Mouse (Mus musculus) Patski (cell line): ENCODE measurements at regions not wholly inside any gene's neighbourhood (a gene's known extent, or its start where the extent isn't known, plus 50 kb on each side); places are given as distances from the start of the nearest gene placed in this dataset.
"Not testable (repeated sequence)": the region's sequence is repeated elsewhere in the genome, so short reads cannot be mapped to it uniquely, and the experiment has no call there.

Experiments
- ATAC-seq: fragments of 100-300 bp; one replicate; pipeline ENCODE4 v1.8.0; 2021
- CTCF ChIA-PET: fragments of 350-600 bp; sonication (Branson Sonifier 250); formaldehyde crosslinking; loops from one replicate; lab custom pipeline; 2022; ENCODE audit warnings: inconsistent platforms; lab: Charles Lee
- POLR2A ChIA-PET: fragments of 350-600 bp; sonication (Branson Sonifier 250); formaldehyde crosslinking; loops from one replicate; lab custom pipeline; 2022; ENCODE audit warnings: antibody characterized with exemption, inconsistent platforms; lab: Charles Lee
- DNase-seq: peaks from one replicate; pipeline ENCODE4 v3.0.0-alpha.2; 2011; ENCODE audit warnings: low read depth, low spot score
- H3K27me3 ChIP-seq: fragments of 371-371 bp; one replicate; pipeline ENCODE4 v1.5.1; 2021
- CTCF ChIP-seq: fragments of 100-300 bp; IDR thresholded peaks from one replicate; pipeline ENCODE4 v1.5.1; 2021
- in situ Hi-C: fragments of 300-500 bp; cut with MboI; formaldehyde crosslinking; loops from 3 replicates; pipeline ENCODE4 v1.11.1; 2018; ENCODE audit warnings: low pct_unique_long_range_greater_than_20kb, mixed read lengths

DNA sequence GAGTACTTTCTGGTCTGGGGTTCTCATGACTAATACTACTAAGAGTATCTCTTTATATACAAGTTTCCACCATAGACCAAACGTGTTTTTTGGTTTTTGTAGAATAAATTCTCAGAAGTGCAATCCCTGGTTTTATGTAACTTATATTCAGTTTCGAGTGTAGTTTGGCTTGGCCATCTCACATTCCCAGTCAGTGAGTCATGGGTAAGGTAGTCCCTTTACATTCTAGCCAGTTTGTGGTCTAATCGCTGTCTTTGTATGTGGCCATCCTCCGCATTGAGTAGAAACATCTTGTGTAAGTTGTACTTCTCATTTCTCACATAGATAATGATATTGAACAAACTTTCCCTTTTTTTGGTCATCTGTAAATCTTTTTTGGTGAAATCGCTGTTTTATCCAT is 88.3 kb downstream of the Anxa5 start:
- in situ Hi-C loops = no loop called here
- H3K27me3 ChIP-seq = peaks cover 4% of the 10 kb centered on the region
- no peak for DNase-seq
- no peak for TF ChIP-seq CTCF
- POLR2A ChIA-PET = interaction anchor here (0.6 kb wide), 1 partner anchor 40 kb away, joined by 3 read pairs; no protein-coding TSS in a partner anchor
- CTCF ChIA-PET = no interaction called here
- ATAC-seq = no peak

DNA sequence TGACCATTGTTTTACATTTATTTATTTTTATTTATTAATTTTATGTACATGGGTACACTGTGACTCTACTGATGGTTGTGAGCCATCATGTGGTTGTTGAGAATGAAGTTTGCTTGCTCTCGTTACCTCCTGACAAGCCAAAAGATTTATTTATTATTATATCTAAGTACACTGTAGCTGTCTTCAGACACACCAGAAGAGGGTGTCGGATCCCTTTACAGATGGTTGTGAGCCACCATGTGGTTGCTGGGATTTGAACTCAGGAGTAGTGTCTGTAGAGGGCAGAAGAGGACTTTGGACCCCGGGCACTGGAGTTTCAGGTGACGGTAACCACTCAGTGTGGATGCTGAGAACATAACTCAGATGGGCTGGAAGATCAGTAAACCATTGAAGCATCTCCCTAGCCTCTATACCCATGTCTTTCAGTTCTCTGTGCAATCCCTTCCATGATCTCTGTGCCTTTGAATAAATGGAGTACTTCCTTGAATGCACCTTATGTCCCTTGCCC is 92.2 kb downstream of the Anxa5 start:
- in situ Hi-C loops = no loop called here
- ChIA-PET CTCF (no interaction called here), POLR2A (no interaction called here)
- no peak for DNase-seq
- TF ChIP-seq CTCF = peak; percentile 20
- H3K27me3 ChIP-seq = peaks cover 17% of the 10 kb centered on the region
- no peak for ATAC-seq

- POLR2A ChIA-PET = no interaction called here
- ATAC-seq (no peak), DNase-seq (no peak)
- CTCF ChIA-PET = no interaction called here
- H3K27me3 ChIP-seq = peaks cover 15% of the 10 kb centered on the region
- in situ Hi-C loops = no loop called here
- no peak for TF ChIP-seq CTCF
These were observed 94.0 kb downstream of the Anxa5 start for GRCm38 (mm10) chr3:36381621-36382193.

DNA sequence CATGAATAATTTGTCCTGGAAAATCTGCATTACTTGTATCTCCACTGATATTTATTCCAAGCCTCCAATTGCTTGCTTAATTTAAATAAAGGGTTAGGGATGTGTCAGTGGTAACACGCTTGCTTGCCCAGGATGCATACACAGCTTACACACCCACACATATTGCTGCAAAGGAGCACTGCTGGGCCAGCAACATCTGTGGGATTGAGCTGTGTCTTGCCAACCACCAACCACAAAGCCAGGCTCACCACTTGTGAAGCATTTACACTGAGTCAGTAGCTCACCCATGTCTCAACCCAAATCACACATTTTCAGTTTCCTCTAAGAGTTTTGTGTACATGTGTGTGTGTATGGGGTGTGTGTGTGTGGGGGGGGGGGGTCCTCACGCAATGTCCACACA is 100.0 kb downstream of the Anxa5 start:
- ATAC-seq (no peak), DNase-seq (no peak)
- in situ Hi-C loops = no loop called here
- ChIA-PET CTCF (interaction anchor here (0.8 to 1.1 kb wide), 2 partner anchors 18 to 19 kb away, joined by 3 read pairs; no protein-coding TSS in a partner anchor), POLR2A (no interaction called here)
- H3K27me3 ChIP-seq = peaks cover 11% of the 10 kb centered on the region
- no peak for TF ChIP-seq CTCF

- in situ Hi-C loops = no loop called here
- no peak for ATAC-seq
- ChIA-PET CTCF (interaction anchor here (0.8 to 1.1 kb wide), 2 partner anchors 17 to 18 kb away, joined by 3 read pairs; no protein-coding TSS in a partner anchor), POLR2A (interaction anchor here (0.7 kb wide), 1 partner anchor 14 kb away, joined by 4 read pairs; no protein-coding TSS in a partner anchor)
- no peak for TF ChIP-seq CTCF
- DNase-seq = no peak
- peaks cover 17% of the 10 kb centered on the region for H3K27me3 ChIP-seq
These were observed 100.8 kb downstream of the Anxa5 start for GRCm38 (mm10) chr3:36374939-36375338.

GRCm38 (mm10) chr3:36360933-36361332 is 114.8 kb downstream of the Anxa5 start:
- ATAC-seq (no peak), DNase-seq (no peak)
- TF ChIP-seq CTCF = no peak
- ChIA-PET CTCF (no interaction called here), POLR2A (no interaction called here)
- H3K27me3 ChIP-seq = peaks cover 6% of the 10 kb centered on the region
- in situ Hi-C loops = no loop called here

GRCm38 (mm10) chr3:36354201-36354600 is 121.5 kb downstream of the Anxa5 start:
- in situ Hi-C loops, CTCF ChIA-PET, ATAC-seq, DNase-seq, POLR2A ChIA-PET, H3K27me3 ChIP-seq: not testable (repeated sequence)

DNA sequence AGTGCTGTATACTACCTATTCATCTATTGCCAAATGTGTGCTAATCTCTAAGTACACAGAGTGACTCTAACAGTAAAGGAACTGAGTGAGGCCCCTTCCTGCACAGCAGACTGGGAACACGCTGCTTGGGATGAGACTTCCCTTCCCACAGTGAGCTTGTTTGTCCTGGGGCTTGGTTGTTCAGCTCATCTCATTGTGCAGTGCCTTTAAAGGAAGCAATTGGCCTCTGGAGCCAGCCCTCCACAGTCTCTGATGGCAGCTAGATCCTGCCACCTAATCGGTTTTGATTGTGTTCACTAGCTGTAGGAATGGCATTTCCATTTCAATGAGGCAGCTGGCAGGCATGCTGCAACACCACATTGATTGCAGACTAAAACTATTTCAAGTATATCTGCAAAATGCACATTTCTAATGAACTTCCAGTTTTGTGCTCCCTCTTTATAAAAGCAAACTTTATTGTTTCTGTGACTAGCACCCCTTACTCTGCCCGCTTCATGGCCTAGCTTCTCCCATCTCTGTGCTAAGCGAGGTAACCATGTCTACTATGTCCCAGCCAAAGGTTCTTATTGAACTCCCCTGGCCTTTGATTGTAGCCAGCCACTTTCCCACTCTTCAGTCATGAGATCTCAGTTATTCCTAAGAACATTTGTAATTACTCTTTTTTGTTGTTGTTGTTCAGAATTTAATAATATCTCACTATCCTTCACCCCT is 123.5 kb downstream of the Anxa5 start:
- in situ Hi-C loops = no loop called here
- no peak for TF ChIP-seq CTCF
- no peaks in the 10 kb centered on the region for H3K27me3 ChIP-seq
- CTCF ChIA-PET = interaction anchor here (1.5 kb wide), 2 partner anchors 8 to 10 kb away, joined by 3 to 4 read pairs; no protein-coding TSS in a partner anchor
- no peak for DNase-seq
- no peak for ATAC-seq
- POLR2A ChIA-PET = no interaction called here

GRCm38 (mm10) chr3:36349073-36349472 is 126.6 kb downstream of the Anxa5 start:
- in situ Hi-C loops = no loop called here
- H3K27me3 ChIP-seq = no peaks in the 10 kb centered on the region
- DNase-seq = peak; percentile 39
- ChIA-PET CTCF (no interaction called here), POLR2A (no interaction called here)
- ATAC-seq = peak; percentile 85
- TF ChIP-seq CTCF = no peak

GRCm38 (mm10) chr3:36340889-36341533 is 118.9 kb upstream of the Qrfpr start:
- ATAC-seq = peak; percentile 94
- DNase-seq = peak; percentile 97
- ChIA-PET CTCF (interaction anchor here (1.0 to 1.9 kb wide), 5 partner anchors 10 to 154 kb away, joined by 3 to 6 read pairs (median 5); no protein-coding TSS in a partner anchor), POLR2A (no interaction called here)
- TF ChIP-seq CTCF = no peak
- H3K27me3 ChIP-seq = no peaks in the 10 kb centered on the region
- in situ Hi-C loops = no loop called here
